Mouse (Mus musculus) CH12.LX (cell line): Measurements from ENCODE around the gene Creb3l1. TPM values are rescaled to one million over a fixed set of nuclear protein-coding genes. Genes with fewer than 3 reads are reported as not detected.

Experiments used
- DNase-seq: peaks from one replicate; pipeline ENCODE4 v3.0.0-alpha.2; 2013; ENCODE audit errors: extremely low read depth
- H3K27ac ChIP-seq: 2 replicates; pipeline ENCODE4 v1.5.1; 2012; ENCODE audit warnings: low read depth, mild to moderate bottlenecking, control low read depth, moderate library complexity; ENCODE audit not compliant: insufficient read depth
- H3K27me3 ChIP-seq: replicated peaks from 2 replicates; pipeline ENCODE3; 2012; ENCODE audit warnings: inconsistent platforms
- H3K36me3 ChIP-seq, 2 experiments: replicated peaks in 1 of 2; 2 replicates each; pipeline versions ENCODE3 to v1.6.1; 2012; ENCODE audit warnings: inconsistent platforms in 1 of 2, low read length in 1 of 2, mild to moderate bottlenecking in 1 of 2, mixed read lengths in 1 of 2, moderate library complexity in 1 of 2; ENCODE audit not compliant: control insufficient read depth in 1 of 2, insufficient read depth in 1 of 2
- H3K4me1 ChIP-seq, 2 experiments: 2 replicates each; pipeline ENCODE4 v1.6.1; 2012; ENCODE audit warnings: inconsistent platforms in 1 of 2, moderate library complexity in 1 of 2; ENCODE audit not compliant: insufficient read depth in 2 of 2, control insufficient read depth in 1 of 2
- H3K4me2 ChIP-seq: 2 replicates; pipeline ENCODE4 v1.6.1; 2012; ENCODE audit warnings: low read depth, mild to moderate bottlenecking, control low read depth; ENCODE audit not compliant: poor library complexity, insufficient read depth, severe bottlenecking
- H3K4me3 ChIP-seq, 3 experiments: fragments of 150-350 bp in 1 of 3; sonication (generic) in 1 of 3; replicated peaks in 1 of 3; 2 replicates each; pipeline versions ENCODE3 to v1.5.1; 2011 to 2012; ENCODE audit warnings: low read depth in 2 of 3, low read length in 2 of 3, mild to moderate bottlenecking in 2 of 3, moderate library complexity in 2 of 3, control low read depth in 1 of 3, improper control_type of control experiment in 1 of 3, inconsistent platforms in 1 of 3, mixed read lengths in 1 of 3; ENCODE audit not compliant: poor library complexity in 1 of 3
- H3K79me2 ChIP-seq: replicated peaks from 2 replicates; pipeline ENCODE4 v1.6.1; 2012; ENCODE audit warnings: mild to moderate bottlenecking, moderate library complexity; ENCODE audit not compliant: control insufficient read depth, poor library complexity, insufficient read depth, severe bottlenecking; ENCODE audit errors: extremely low read depth
- H3K9ac ChIP-seq: 2 replicates; pipeline ENCODE4 v1.6.1; 2012; ENCODE audit warnings: low read depth, mild to moderate bottlenecking, control low read depth, moderate library complexity; ENCODE audit not compliant: insufficient read depth
- H3K9me3 ChIP-seq: replicated peaks from 2 replicates; pipeline ENCODE3; 2012; ENCODE audit warnings: low read length, inconsistent platforms, mixed read lengths
- CTCF ChIP-seq, 2 experiments: IDR thresholded peaks in 1 of 2; conservative IDR thresholded peaks in 1 of 2; 2 replicates each; pipeline ENCODE4 v1.5.1; 2011 to 2012; ENCODE audit warnings: low read depth in 2 of 2, low read length in 2 of 2, improper control_type of control experiment in 1 of 2, inconsistent platforms in 1 of 2, mild to moderate bottlenecking in 1 of 2, moderate library complexity in 1 of 2
- E2F4 ChIP-seq: IDR thresholded peaks from 2 replicates; pipeline ENCODE4 v1.6.1; 2011; ENCODE audit warnings: low read depth, low read length, improper control_type of control experiment; ENCODE audit not compliant: insufficient replicate concordance
- ELF1 ChIP-seq: IDR thresholded peaks from 2 replicates; pipeline ENCODE4 v1.6.1; 2014; ENCODE audit warnings: low read depth, mild to moderate bottlenecking, inconsistent platforms, low read length, improper control_type of control experiment
- ETS1 ChIP-seq: conservative IDR thresholded peaks from 2 replicates; pipeline ENCODE4 v1.6.1; 2012; ENCODE audit warnings: low read depth, mild to moderate bottlenecking, inconsistent platforms, low read length, improper control_type of control experiment, moderate library complexity
- GABPA ChIP-seq: IDR thresholded peaks from 2 replicates; pipeline ENCODE4 v1.6.1; 2012; ENCODE audit warnings: low read depth, low read length, improper control_type of control experiment, inconsistent platforms; ENCODE audit not compliant: insufficient replicate concordance
- IRF4 ChIP-seq: IDR thresholded peaks from 2 replicates; pipeline ENCODE4 v1.6.1; 2014; ENCODE audit warnings: low read depth, mild to moderate bottlenecking, inconsistent platforms, low read length, improper control_type of control experiment
- JUN ChIP-seq: IDR thresholded peaks from 2 replicates; pipeline ENCODE4 v1.6.1; 2011; ENCODE audit warnings: low read depth, mild to moderate bottlenecking, low read length, improper control_type of control experiment, moderate library complexity; ENCODE audit not compliant: insufficient read depth
- JUND ChIP-seq: conservative IDR thresholded peaks from 2 replicates; pipeline ENCODE4 v1.6.1; 2011; ENCODE audit warnings: low read depth, low read length, improper control_type of control experiment
- KAT2A ChIP-seq: IDR thresholded peaks from 2 replicates; pipeline ENCODE4 v1.6.1; 2012; ENCODE audit warnings: low read length, improper control_type of control experiment, inconsistent platforms; ENCODE audit not compliant: insufficient replicate concordance
- MAX ChIP-seq: IDR thresholded peaks from 2 replicates; pipeline ENCODE4 v1.6.1; 2011; ENCODE audit warnings: low read length, improper control_type of control experiment
- MAZ ChIP-seq: IDR thresholded peaks from 2 replicates; pipeline ENCODE4 v1.6.1; 2012; ENCODE audit warnings: low read depth, mild to moderate bottlenecking, inconsistent platforms, low read length, improper control_type of control experiment, moderate library complexity
- MEF2A ChIP-seq: IDR thresholded peaks from 2 replicates; pipeline ENCODE4 v1.6.1; 2014; ENCODE audit warnings: low read depth, mild to moderate bottlenecking, inconsistent platforms, low read length, improper control_type of control experiment, borderline replicate concordance
- POLR2A ChIP-seq: IDR thresholded peaks from 2 replicates; pipeline ENCODE4 v1.6.1; 2011; ENCODE audit warnings: low read depth, mild to moderate bottlenecking, improper control_type of control experiment, low read length
- SMC3 ChIP-seq: IDR thresholded peaks from 2 replicates; pipeline ENCODE4 v1.6.1; 2011; ENCODE audit warnings: low read depth, low read length, improper control_type of control experiment
- TBP ChIP-seq: conservative IDR thresholded peaks from 2 replicates; pipeline ENCODE4 v1.6.1; 2011; ENCODE audit warnings: low read depth, low read length, improper control_type of control experiment
- ZC3H11A ChIP-seq: IDR thresholded peaks from 2 replicates; pipeline ENCODE4 v1.6.1; 2012; ENCODE audit warnings: low read depth, mild to moderate bottlenecking, inconsistent platforms, low read length, improper control_type of control experiment
- ZKSCAN1 ChIP-seq: IDR thresholded peaks from 2 replicates; pipeline ENCODE4 v1.6.1; 2012; ENCODE audit warnings: low read depth, inconsistent platforms, low read length, improper control_type of control experiment, borderline replicate concordance
- ZMIZ1 ChIP-seq: IDR thresholded peaks from 2 replicates; pipeline ENCODE4 v1.6.1; 2012; ENCODE audit warnings: low read depth, mild to moderate bottlenecking, inconsistent platforms, low read length, improper control_type of control experiment
- dilution Hi-C: fragments of 300-500 bp; cut with MboI; formaldehyde crosslinking; loops from 2 replicates; pipeline ENCODE4 v1.14.3; 2020; ENCODE audit warnings: low sequenced_read_pairs; ENCODE audit not compliant: extremely low pct_unique_long_range_greater_than_20kb, extremely low pct_ligation_motif_present
- in situ Hi-C: fragments of 300-500 bp; cut with MboI; formaldehyde crosslinking; loops from 3 replicates; pipeline ENCODE4 v1.14.3; 2019; ENCODE audit warnings: low sequenced_read_pairs, low pct_ligation_motif_present, low pct_unique_long_range_greater_than_20kb, mixed read lengths
- polyA plus RNA-seq: library from polyadenylated mRNA; unstranded; fragments of >175 nt; gene quantifications from 2 replicates; pipeline ENCODE4 v1.2.1, GENCODE M21; 2012; ENCODE audit warnings: low read depth; ENCODE audit not compliant: insufficient read length
- total RNA-seq, 2 experiments: library from RNA; depleted of rRNA; stranded (reverse); fragments of 300-350 nt in 1 of 2; fragments of >200 nt in 1 of 2; gene quantifications; 2 replicates each; pipeline ENCODE4 v1.2.3; 2012 to 2014

Gene Creb3l1
- total and polyA plus RNA-seq, 3 experiments: 0.08 to 2.0 (median 0.59) TPM

- TF ChIP-seq ETS1 (no peak), POLR2A (no peak), IRF4 (no peak)
These were observed 50.7 kb downstream of the Creb3l1 start (continued) for GRCm38 (mm10) chr2:91973416-91974135.

- no peak for DNase-seq
- no peak overlapping the region for H3K27ac ChIP-seq
- dilution Hi-C loops: no loop called here
- TF ChIP-seq IRF4 (no peak), E2F4 (no peak), JUND (no peak), ZKSCAN1 (no peak), ELF1 (no peak), POLR2A (no peak), ZMIZ1 (no peak), JUN (no peak), CTCF (conservative IDR thresholded peaks at IDR 0.05 in 1 of 2, IDR thresholded peaks at IDR 0.05 in 1 of 2; ENCODE audit: low read depth in 2 of 2, low read length in 2 of 2) (no peak), MAX (no peak), SMC3 (no peak), KAT2A (no peak), GABPA (no peak), MEF2A (no peak), MAZ (no peak), TBP (no peak), ZC3H11A (no peak)
- TF ChIP-seq, all 38 proteins: peak for 0
- in situ Hi-C loops: no loop called here
- Histone ChIP-seq H3K4me2 (no peak overlapping the region), H3K36me3 (no peaks in the 10 kb centered on the region), H3K4me3 (no peak overlapping the region), H3K9ac (no peak overlapping the region), H3K79me2 (no peaks in the 10 kb centered on the region), H3K27me3 (peaks cover 30% of the 10 kb centered on the region), H3K4me1 (peaks cover 3 to 7% of the 10 kb centered on the region in 2 experiments; a peak in 3 of 4 replicates), H3K9me3 (no peaks in the 10 kb centered on the region)
These were observed 52.2 kb downstream of the Creb3l1 start for GRCm38 (mm10) chr2:91972121-91972566.
